Mouse (Mus musculus): Measurements from ENCODE around the gene Scml4.

Gene Scml4

GRCm38 (mm10) chr10:42994331-42994782 is 134.2 kb downstream of the Scml4 start:
- DNase-seq (ENCODE audit: low spot score in 2 of 2), result no peak

- no peak for DNase-seq (ENCODE audit: low spot score in 2 of 2)
Measured at GRCm38 (mm10) chr10:42995484-42995895, 135.3 kb downstream of the Scml4 start.

DNA sequence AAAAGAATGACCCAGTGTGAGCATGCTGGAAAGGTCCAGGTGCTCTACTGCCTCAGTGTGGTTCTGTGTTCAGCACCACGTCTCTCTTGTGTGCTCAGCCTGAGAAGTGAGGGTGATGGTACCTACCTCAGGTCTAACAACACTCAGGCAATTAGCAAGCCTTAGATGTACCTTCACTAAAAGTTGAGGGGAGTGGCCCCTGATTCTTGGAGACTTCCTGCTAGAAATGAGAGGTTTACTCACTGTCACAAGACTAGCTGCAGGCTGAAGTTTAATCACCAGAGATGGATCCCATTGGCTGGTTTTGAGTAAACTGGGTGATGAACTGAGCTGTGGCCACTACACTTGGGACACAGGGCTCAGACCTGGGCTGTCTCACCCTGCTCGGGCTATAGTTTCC is 137.1 kb downstream of the Scml4 start:
- no peak for DNase-seq (ENCODE audit: low spot score in 2 of 2)

GRCm38 (mm10) chr10:42999324-42999723 is 139.2 kb downstream of the Scml4 start:
- DNase-seq (ENCODE audit: low spot score in 2 of 2), result no peak

- no peak for DNase-seq (ENCODE audit: low spot score in 2 of 2)
Measured at GRCm38 (mm10) chr10:43001433-43001832, 141.3 kb downstream of the Scml4 start.

- DNase-seq (ENCODE audit: low spot score in 2 of 2), result no peak
Measured at GRCm38 (mm10) chr10:43002066-43002678, 142.0 kb downstream of the Scml4 start.

- no peak for DNase-seq (ENCODE audit: low spot score in 2 of 2)
Measured at GRCm38 (mm10) chr10:43002721-43003465, 142.7 kb downstream of the Scml4 start.

GRCm38 (mm10) chr10:43003466-43003757 is 143.2 kb downstream of the Scml4 start:
- no peak for DNase-seq (ENCODE audit: low spot score in 2 of 2)

GRCm38 (mm10) chr10:43004174-43004734 is 144.1 kb downstream of the Scml4 start:
- no peak for DNase-seq (ENCODE audit: low spot score in 2 of 2)

DNA sequence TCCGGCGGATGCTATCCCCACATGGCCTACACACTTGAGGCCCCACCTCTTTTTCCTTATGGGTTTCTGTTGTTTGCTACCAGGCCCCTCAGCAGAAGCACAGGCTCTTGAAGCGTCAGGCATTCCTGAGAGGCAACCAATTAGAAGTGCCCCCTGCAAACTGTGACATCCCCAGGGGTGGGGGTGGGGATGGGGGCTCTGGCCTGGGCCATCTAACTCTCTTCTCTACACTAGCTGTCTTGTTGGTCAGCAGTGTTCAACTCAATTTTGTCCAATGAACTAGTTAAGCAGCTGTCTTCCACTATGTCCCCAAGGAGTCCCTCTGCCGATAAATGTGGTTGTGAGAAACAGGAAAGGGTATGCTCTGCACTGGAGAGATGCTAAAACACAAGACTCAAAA is 144.9 kb downstream of the Scml4 start:
- DNase-seq (ENCODE audit: low spot score in 2 of 2), result no peak

GRCm38 (mm10) chr10:43005677-43006076 is 145.5 kb downstream of the Scml4 start:
- no peak for DNase-seq (ENCODE audit: low spot score in 2 of 2)

DNA sequence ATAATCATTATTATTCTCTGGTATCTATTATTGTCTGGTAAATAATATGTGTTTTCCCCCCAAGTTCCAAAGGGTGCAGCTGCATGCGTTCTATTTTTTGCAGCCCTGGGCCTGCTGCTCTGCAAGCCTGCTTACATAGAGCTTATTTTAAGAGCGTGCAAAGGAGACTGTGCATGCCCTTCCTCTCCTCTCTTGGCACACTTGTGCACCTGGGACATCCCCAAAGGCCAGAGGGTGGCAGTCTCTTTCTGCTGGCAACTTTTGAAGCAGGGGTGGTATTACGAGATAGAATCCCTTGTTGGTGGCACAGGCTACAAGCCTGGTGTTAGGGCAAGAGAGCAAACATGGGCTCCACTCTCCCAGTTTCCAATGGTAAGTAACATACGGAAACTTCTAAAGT is 146.4 kb downstream of the Scml4 start:
- DNase-seq (ENCODE audit: low spot score in 2 of 2), result no peak

DNA sequence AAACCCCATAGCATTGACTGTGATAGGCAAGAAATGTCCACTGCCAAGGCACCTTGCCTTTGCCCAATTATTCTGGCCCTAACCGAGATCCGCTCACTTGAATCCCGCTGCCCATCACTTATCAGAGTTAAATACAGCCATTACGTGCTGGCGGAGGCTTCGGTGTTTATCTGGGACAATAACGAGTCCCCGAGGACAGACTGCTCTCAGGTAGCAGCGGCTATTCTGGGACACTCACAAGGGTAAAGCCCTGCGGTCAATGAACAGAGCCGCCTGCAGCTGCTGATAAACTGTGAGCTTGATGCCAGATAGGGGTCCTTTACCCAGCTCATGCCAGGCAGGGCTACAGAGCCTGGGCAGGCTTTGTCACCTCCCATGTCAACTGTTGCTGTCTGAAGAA is 147.9 kb downstream of the Scml4 start:
- no peak for DNase-seq (ENCODE audit: low spot score in 2 of 2)
